Mouse (Mus musculus): ENCODE results near the gene Cdkn1a. TPM values are rescaled to one million over a fixed set of nuclear protein-coding genes. Genes with fewer than 3 reads are reported as not detected.

Gene Cdkn1a
- polyA plus RNA-seq, 2 experiments from 2014 or later = 2.5 to 4.6 TPM

- ATAC-seq = no peak
Measured at GRCm38 (mm10) chr17:29120666-29121065, 29.9 kb downstream of the Cdkn1a start.

- ATAC-seq = no peak
Measured at GRCm38 (mm10) chr17:29122817-29123216, 32.0 kb downstream of the Cdkn1a start.

DNA sequence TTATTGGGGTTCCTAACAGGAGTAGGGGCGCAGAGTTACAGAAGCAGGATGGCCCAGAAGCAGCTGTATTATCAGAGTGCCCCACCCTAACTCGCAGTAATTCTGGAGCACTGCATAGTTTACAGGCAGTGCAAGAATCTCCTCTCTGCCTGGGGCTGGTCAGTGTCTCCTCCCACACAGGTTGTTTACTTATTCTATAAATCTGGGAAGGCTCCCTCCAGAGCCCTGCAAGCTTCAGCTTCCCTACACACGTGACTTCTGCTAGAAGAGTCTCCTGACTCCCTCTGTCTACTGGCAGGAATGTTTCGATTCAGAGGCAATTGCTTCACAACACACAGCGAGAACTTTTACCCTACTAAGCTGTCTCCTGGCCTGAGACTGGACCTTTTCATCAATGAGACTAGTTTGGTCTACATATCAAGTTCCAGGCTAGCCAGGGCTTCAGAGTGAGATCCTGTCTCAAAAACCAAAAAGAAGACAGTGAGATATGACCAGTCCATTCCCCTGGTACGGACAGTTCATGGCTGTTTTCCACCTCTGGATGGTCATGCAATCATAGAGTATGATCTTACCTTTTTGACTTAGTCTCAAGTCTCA is 32.9 kb downstream of the Cdkn1a start:
- no peak for ATAC-seq

DNA sequence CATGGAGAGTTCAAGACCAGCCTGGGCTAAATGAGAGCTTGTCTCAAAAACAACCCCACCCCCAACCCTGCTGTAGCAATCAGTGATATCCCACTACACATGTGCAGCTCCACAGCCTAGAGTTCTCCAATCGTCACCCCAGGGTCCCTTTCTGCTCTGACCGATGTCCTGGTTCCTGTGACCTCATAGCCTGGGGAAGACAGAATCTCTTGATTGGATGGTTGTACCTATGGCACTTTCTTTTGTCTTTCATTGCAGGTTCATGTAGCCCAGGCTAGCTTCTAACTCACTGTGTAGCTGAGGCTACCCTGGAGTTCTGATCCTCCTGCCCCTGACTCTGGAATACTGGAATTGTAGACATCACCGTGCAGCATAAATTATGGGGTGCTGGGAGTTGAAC is 35.8 kb downstream of the Cdkn1a start:
- no peak for ATAC-seq

- ATAC-seq = no peak
Measured at GRCm38 (mm10) chr17:29129341-29129740, 38.6 kb downstream of the Cdkn1a start.

DNA sequence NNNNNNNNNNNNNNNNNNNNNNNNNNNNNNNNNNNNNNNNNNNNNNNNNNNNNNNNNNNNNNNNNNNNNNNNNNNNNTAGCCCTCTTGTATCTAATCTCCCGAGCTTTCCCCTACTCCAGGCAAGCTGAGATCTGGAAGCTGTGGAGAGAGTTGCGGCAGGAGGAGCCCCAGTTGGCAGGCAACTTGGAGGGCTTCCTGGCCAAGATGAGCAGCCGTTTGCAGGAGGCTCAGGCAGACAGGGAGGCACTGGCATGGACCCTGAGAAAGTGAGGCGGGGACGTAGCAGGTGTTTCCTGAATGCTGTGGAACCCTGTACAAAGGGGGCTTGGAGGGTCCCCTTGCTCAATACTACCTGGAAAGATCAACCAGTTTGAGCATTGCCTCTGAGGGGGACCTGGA is 44.3 kb downstream of the Cdkn1a start:
- ATAC-seq = no peak

GRCm38 (mm10) chr17:29136236-29136635 is 45.5 kb downstream of the Cdkn1a start:
- ATAC-seq = no peak

DNA sequence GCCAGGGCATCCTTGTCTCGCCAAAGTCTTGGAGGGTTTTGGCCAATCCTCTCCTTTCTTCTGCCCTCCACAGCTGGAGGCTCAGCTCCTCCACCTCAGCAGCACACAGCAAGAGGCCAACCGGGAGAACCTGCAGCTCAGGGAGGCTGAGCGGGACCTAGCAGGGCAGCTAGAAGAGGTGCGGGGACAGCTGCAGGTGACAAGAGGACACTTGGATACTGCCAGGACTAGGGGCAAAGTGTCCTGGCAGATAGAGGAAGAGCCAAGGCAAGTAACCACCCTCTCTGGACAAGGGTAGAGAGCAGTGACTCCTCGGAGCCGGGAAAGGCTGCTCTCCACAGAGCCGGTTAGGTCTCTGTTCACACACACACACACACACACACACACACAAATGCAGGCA is 47.1 kb downstream of the Cdkn1a start:
- ATAC-seq = no peak

DNA sequence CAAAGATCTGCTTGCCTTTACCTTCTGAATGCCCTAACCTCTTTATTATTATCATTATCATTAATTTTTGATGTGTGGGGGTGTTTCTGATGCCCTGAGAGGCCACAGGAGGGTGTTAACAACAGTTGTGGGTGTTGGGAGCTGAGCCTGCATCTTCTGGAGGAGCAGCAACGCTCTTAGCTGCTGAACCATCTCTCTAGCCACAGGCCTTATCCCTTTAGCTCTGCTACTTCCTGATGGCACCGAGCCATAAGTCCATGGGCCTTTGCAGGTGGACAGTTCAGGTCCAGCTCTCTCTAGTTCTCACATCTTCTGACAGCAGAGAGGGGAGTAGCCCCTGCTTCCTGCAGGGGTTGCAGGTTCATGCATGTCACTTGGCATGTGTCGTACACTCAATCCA is 50.8 kb downstream of the Cdkn1a start:
- ATAC-seq = no peak

- ATAC-seq = peak; percentile 45
Measured at GRCm38 (mm10) chr17:29143266-29143665, 52.5 kb downstream of the Cdkn1a start.

DNA sequence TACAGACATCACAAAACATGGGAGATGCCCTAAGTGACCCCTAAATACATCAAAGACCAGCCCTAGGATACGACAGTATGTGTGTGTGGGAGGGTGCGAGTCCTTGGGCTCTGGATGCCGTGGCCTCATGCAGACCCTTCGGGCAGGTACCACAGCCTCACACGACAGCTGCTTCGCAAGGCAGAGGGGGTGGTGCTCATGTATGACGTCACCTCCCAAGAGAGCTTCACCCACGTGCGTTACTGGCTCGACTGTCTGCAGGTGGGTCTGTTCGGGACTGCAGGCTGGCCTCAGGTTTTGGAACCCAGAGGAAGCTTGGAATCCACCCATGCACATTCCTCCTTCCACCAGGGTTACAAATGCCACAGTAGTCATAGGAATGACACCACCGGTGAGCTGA is 54.3 kb downstream of the Cdkn1a start:
- ATAC-seq = no peak

DNA sequence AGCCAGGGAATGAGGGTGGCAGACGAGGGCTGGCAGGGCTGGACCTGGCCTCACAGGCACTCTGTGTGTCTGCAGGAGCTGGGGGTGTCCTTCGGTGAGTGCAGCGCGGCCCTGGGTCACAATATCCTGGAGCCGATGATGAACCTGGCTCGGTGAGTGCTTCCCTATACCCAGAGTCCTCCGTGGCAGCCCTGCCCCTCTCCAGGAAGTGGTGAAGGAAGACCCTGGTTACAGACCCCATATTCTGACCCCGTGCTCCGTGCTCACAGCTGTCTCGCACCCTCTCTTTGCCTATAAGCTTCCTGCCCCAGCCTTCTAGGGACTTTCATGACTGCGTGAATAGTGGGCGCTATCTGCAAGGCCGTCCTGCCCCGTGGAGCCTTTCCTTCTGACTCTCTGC is 56.5 kb downstream of the Cdkn1a start:
- ATAC-seq = no peak

DNA sequence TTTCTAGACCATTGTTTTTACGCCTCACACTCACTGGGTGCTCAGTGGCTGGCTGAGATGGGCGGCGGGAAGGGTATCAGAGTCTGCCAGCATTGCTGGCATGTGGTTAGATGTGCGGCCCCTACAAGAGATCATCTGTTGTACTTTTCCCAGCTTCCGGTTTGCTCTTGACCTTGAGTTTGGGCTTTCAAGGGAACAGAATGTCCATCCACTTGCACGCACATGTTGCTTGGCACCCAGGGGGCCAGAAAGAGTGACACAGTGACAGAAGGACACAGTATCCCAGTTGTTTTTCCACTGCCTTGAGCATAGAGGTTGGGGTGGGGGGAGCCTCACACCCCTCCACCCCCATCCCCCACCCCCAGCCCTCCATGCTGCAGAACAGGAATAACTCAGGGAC is 57.0 kb downstream of the Cdkn1a start:
- no peak for ATAC-seq

DNA sequence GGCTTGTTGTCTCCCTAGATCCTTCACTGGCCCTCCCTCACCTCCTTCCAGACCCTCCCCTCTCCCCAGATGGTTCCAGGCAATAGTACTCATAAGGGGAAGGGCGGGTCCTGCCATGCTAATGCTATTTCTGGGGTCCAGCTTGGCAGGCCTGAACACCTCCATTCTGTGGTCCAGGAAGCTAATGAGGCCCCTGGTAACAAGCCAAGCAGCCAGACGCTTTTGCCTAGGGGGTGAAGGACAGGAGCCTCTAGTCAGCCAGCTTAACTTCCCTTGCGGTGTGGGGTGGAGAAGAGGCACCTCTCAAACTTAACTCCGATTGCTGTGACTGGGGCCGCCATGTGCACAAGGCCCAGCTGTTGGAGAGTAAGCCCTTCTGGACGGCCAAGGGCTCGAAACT is 59.0 kb downstream of the Cdkn1a start:
- no peak for ATAC-seq

Other genes starting within 250 kb of the Cdkn1a start
- gene Pnpla1, start 232.6 kb upstream of the Cdkn1a start, polyA plus RNA-seq (2017; shearing (Covaris generic)) = not detected
- gene 4930539E08Rik, start 175.7 kb upstream of the Cdkn1a start, polyA plus RNA-seq (2017; shearing (Covaris generic)) = 1 to 10 TPM; 2.0 to 3.4 TPM
- gene Pxt1, start 147.1 kb upstream of the Cdkn1a start, polyA plus RNA-seq (2017; shearing (Covaris generic)) = not detected
- gene Kctd20, start 139.0 kb upstream of the Cdkn1a start, polyA plus RNA-seq (2017; shearing (Covaris generic)) = 10 to 100 TPM; 33.3 to 62.9 TPM
- gene Stk38, start 83.0 kb upstream of the Cdkn1a start, polyA plus RNA-seq (2017; shearing (Covaris generic)) = 100 to 1,000 TPM; 223 to 306 TPM
- 100 to 1,000 TPM; 232 to 397 TPM for gene Srsf3, start 58.3 kb upstream of the Cdkn1a start, polyA plus RNA-seq (2017; shearing (Covaris generic))
- not detected for gene Rab44, start 23.2 kb downstream of the Cdkn1a start, polyA plus RNA-seq (2017; shearing (Covaris generic))
- 1 to 10 TPM; 2.2 to 2.3 TPM for gene Cpne5, start 147.2 kb downstream of the Cdkn1a start, polyA plus RNA-seq (2017; shearing (Covaris generic))
- 100 to 1,000 TPM in 1 of 2 experiments, 10 to 100 TPM in 1; 72.7 to 101 TPM for gene Ppil1, start 173.2 kb downstream of the Cdkn1a start, polyA plus RNA-seq (2017; shearing (Covaris generic))
- 100 to 1,000 TPM in 1 of 2 experiments, 10 to 100 TPM in 1; 98.0 to 123 TPM for gene BC004004, start 177.8 kb downstream of the Cdkn1a start, polyA plus RNA-seq (2017; shearing (Covaris generic))
- gene Pi16, start 226.7 kb downstream of the Cdkn1a start, polyA plus RNA-seq (2017; shearing (Covaris generic)) = under 1 TPM; 0.44 to 0.57 TPM

Measured in CD4-positive, CD25-positive, alpha-beta regulatory T cell, adult 4 months (primary cell).